Mouse (Mus musculus): ENCODE data around the gene Mbl2.

DNA sequence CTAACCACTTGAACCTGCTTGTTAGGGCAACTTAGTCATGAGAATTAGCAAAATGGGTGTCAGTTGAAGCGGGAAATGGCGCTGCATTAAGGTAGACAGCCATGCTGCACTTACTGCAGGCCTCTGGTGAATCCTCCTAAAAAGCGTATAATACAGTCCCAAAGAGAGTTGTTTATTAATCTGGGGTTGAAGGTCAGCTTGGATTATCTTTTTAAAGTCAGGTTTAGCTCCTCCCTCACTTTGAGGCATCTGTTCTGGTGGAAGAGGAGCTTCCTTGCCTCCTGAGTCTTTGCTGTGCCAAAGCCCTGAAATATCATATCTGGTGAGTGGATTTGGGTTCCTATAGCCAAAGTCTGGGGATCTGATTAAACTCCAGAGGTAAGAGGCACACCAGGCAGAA is at the start of gene Mbl2:
- no peak for TF ChIP-seq POLR2A (IDR thresholded peaks at IDR 0.05; ENCODE audit: insufficient read depth, low read depth, low read length)
- no peak for TF ChIP-seq EP300 (IDR thresholded peaks at IDR 0.05; ENCODE audit: insufficient read depth, low read depth, low read length)
